Mouse (Mus musculus) CD4-positive, CD25-positive, alpha-beta regulatory T cell (primary cell): ENCODE results near the gene Bex2. TPM values are rescaled to one million over a fixed set of nuclear protein-coding genes. Genes with fewer than 3 reads are reported as not detected.

Source experiments
- polyA plus RNA-seq: library from polyadenylated mRNA; unstranded; fragments of 100-300 nt; shearing (Covaris generic); gene quantifications from one replicate; pipeline ENCODE4 v1.2.1, GENCODE M21; 2017

Gene Bex2
- polyA plus RNA-seq = 0.96 TPM

DNA sequence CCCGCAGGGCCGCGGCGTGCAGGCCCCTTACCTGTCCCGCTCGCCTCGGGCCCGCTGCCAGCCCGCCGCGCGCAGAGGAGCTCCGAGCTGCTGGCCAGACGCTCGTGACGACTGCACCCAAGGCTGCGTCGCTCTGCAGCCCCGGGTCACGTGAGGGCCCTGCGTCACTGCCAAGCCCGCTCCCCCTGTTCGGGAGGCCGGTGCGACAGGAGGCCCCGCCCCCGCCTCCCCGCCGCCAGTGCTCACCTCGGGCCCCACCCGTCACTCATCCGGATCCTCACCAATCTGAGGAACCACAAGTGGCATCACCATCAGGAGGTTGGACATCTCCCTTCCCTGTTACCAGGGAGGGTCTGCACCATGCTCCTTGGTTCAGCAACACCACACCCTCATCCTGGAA lies at the start of gene Bex2:
Bex2 (minus strand) TSS at position 217 of the 400 bp plus-strand sequence.

DNA sequence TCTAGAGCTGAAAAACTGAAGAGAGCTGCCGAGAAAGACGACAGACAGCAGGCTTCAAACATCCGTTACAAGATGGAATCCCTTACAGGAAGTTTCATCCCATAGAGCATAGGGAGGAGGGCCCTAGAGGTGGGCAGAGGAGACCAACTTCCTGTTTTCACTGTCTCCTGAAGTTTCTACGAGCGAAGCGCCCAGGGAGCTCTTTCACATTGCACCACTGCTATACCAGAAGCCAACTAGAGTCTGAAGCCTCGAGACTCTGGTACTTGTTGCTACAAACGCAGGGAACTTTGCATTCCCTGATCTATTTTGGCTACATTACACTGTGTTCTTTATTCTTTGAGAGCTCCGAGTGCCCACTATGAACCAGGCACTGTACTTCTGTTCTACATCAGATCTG lies 17.1 kb upstream of the Bex2 start, which contains the start of gene Nxf3:
Nxf3 (minus strand) TSS at position 101 of the 400 bp plus-strand sequence.

GRCm38 (mm10) chrX:136032799-136033763 lies 35.0 kb downstream of the Bex2 start, which contains the start of gene Arxes1:
Gene Arxes1, plus strand, starts transcription at chrX:136033367.

Other genes starting within 250 kb of the Bex2 start
- gene Gprasp2, start 229.2 kb downstream of the Bex2 start, polyA plus RNA-seq = 15.3 TPM
- 8.0 TPM for gene Arxes2, start 74.4 kb downstream of the Bex2 start, polyA plus RNA-seq
- not detected for gene Arxes1, start 34.9 kb downstream of the Bex2 start, polyA plus RNA-seq
- not detected for gene Nxf3, start 17.0 kb upstream of the Bex2 start, polyA plus RNA-seq
- gene Bex4, start 70.8 kb upstream of the Bex2 start, polyA plus RNA-seq = not detected
- gene Tceal8, start 104.1 kb upstream of the Bex2 start, polyA plus RNA-seq = 1.6 TPM
- gene Tceal5, start 135.6 kb upstream of the Bex2 start, polyA plus RNA-seq = not detected
- not detected for gene Tceal7, start 146.5 kb upstream of the Bex2 start, polyA plus RNA-seq
- gene Bex1, start 147.3 kb upstream of the Bex2 start, polyA plus RNA-seq = not detected
- gene Tceal9, start 176.8 kb upstream of the Bex2 start, polyA plus RNA-seq = 46.1 TPM
- gene Bex3, start 202.0 kb upstream of the Bex2 start, polyA plus RNA-seq = 85.3 TPM